Mouse (Mus musculus): ENCODE results near the gene Cbll1.
"Not testable (repeated sequence)": the region's sequence is repeated elsewhere in the genome, so short reads cannot be mapped to it uniquely, and the experiment has no call there.

Cbll1 gene

GRCm38 (mm10) chr12:31498936-31499313, 491 bp downstream of the Cbll1 start:
- DNase-seq, result no peak

DNA sequence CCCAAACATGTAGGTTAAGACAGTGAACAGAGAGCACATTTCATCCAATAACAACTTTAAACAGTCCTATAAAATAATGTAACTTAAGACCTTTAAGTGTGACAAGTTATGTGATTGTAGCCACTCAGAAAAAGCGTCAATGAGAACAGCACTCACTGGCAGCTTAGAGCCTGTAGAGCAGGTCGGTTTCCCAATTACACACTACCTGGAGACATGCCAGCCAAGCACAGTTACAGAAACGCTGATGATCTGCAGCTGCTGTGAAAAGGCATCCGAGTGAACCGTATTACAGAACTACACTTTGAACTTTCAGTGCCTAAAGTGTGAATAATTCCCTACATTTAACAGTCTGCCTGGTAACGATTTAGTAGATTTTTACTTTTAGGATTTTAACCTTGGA, 13.0 kb downstream of the Cbll1 start:
- DNase-seq, result peak; percentile 87

- not testable (repeated sequence) for DNase-seq
Measured at GRCm38 (mm10) chr12:31478182-31478581, 21.2 kb downstream of the Cbll1 start.

DNA sequence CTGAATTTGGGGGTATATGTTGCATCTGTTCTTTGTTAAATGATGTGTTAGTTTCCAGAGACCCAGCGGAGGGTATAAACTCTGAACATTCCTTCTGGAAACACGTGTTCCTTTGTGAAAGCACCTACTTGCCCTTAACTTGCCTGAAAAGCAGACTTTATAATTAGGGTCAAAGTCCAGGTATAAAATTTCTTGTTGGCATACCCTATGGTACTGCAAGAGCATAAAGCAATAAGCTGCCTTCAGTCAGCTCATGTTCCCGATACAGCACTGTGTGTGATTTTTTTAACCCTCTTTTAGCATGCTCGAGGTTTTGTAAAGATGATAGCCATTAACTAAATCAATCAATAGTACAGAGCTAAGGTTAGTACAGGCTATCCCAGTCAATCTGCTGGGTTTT, 36.8 kb downstream of the Cbll1 start:
- no peak for DNase-seq

DNA sequence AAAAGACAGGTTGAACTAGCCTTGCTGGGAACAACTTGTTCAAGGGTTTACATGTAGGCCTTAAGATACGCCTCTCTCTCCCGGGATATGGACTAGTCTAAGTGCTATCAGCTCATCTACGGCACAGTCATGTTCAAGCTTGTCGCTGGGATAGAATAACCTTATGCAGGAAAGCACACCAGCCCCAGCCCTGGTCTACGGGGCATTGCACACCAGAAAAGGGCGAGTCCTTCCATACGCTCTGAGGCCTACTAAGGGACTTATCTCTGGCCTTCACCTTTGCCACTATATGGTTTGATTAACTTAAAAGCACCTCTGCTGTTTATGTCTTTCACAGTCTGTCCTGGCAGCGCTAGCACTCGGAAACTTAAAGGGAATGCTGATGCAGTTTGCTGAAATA, 38.0 kb downstream of the Cbll1 start:
- DNase-seq, result peak; percentile 42

DNA sequence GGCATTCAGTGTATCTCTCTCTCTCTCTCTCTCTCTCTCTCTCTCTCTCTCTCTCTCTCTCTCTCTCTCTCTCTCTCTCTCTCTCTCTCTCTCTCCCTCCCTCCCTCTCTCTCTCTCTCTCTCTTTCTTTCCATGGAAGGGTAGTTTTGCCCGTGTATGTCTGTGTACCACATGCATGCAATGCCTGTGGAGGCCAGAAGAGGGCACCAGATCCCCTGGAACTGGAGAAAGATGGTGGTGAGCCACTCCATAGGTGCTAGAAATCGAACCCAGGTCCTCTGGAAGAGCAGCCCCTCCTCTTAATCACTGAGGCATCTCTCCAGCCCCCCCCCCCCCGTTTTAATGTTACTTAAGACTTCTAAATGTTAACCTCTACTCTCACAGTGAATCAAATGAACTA, 39.1 kb downstream of the Cbll1 start:
- DNase-seq, result peak; percentile 28

DNA sequence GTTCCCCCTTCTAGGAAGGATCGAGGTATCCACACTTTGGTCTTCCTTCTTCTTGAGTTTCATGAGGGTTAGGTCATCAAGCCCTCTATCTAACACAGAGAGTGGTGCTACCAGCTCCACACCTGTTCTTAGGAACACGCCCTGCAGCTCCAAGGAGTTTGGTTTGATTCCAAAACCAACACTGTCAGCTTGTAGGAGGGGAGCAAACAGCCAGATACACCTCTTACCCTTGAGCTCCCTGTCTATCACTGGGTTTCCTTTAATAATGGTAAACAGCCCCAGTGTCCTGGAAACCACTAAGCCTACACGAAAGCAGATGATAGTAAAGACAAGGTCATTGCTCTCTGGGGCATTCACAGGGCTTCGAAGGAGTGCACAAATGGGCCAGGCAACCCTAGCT, 40.9 kb downstream of the Cbll1 start:
- DNase-seq, result peak; percentile 88

DNA sequence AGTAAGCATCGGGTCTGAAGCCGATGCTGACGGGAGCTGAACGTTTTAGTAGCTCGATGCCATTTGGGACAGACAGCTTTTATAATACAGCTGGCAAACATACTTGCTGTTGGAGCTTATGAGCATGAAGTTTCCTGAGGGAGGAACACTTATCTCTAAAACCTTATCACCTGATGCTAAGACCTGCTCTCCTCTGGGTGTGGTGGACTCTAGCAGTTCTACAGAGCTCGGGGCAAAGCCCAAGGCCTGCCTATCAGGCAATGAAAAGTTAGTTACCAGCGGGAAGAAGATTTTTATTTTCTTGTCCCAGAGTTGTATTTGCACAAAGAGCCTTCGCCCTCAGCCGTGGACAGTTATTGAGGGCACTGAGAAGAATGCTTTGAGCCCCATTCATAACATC, 43.1 kb downstream of the Cbll1 start:
- no peak for DNase-seq

GRCm38 (mm10) chr12:31449341-31449740, 50.1 kb downstream of the Cbll1 start:
- DNase-seq, result peak; percentile 4

DNA sequence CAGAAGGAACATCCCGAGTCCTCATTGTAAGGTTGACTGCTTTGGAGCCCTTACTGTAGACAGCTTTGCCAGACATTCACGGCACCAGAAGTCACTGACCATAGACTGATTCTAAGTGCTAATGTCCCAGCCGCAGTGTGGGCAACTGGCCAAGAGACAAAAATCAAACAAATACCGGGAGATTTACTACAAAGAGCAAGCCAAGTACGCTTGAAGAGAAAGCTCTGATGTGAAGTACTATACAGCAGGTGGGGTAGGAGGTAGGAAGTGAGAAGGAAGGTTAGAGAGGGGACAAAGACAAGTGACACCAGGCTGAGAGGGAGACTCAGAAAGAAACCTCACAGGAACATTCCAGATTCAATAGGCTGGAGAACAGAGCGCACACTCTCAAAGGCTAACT, 54.6 kb downstream of the Cbll1 start:
- peak; percentile 39 for DNase-seq

- peak; percentile 83 for DNase-seq
Measured at GRCm38 (mm10) chr12:31444131-31444546, 55.3 kb downstream of the Cbll1 start.

GRCm38 (mm10) chr12:31439612-31440011, 59.8 kb downstream of the Cbll1 start:
- DNase-seq, result no peak

- no peak for DNase-seq
Measured at GRCm38 (mm10) chr12:31437791-31438190, 61.6 kb downstream of the Cbll1 start.
